Mouse (Mus musculus) hindbrain, embryonic 14.5 days (tissue): ENCODE measurements at regions not wholly inside any gene's neighbourhood (a gene's known extent, or its start where the extent isn't known, plus 50 kb on each side); places are given as distances from the start of the nearest gene placed in this dataset.

Source experiments
- ATAC-seq: fragments of 200-750 bp; cut with Nextera tagmentation; 2 replicates; pipeline ENCODE4 v1.8.0; 2017; ENCODE audit warnings: moderate number of reproducible peaks, mild to moderate bottlenecking, moderate TSS enrichment, moderate library complexity; ENCODE audit not compliant: low FRiP score
- DNase-seq: peaks from one replicate; pipeline ENCODE4 v3.0.0-alpha.2; 2015; ENCODE audit warnings: low spot score
- H3K27ac ChIP-seq: fragments of 300-500 bp; sonication (generic); 2 replicates; pipeline ENCODE4 v1.5.1; 2014; ENCODE audit warnings: mild to moderate bottlenecking, moderate library complexity
- H3K27me3 ChIP-seq: fragments of 300-500 bp; sonication (generic); 2 replicates; pipeline ENCODE4 v1.6.1; 2014; ENCODE audit warnings: mild to moderate bottlenecking, low read length, mixed read lengths; ENCODE audit not compliant: control insufficient read depth, insufficient read depth
- H3K36me3 ChIP-seq: fragments of 300-500 bp; sonication (generic); replicated peaks from 2 replicates; pipeline ENCODE4 v1.6.1; 2014; ENCODE audit not compliant: control insufficient read depth, insufficient read depth
- H3K4me1 ChIP-seq: fragments of 300-500 bp; sonication (generic); replicated peaks from 2 replicates; pipeline ENCODE4 v1.6.1; 2014; ENCODE audit warnings: antibody characterized with exemption, low read length, mixed read lengths; ENCODE audit not compliant: control insufficient read depth, insufficient read depth
- H3K4me2 ChIP-seq: fragments of 300-500 bp; sonication (generic); replicated peaks from 2 replicates; pipeline ENCODE4 v1.6.1; 2014; ENCODE audit warnings: mild to moderate bottlenecking, moderate library complexity
- H3K4me3 ChIP-seq: fragments of 300-500 bp; sonication (generic); replicated peaks from 2 replicates; pipeline ENCODE4 v1.5.1; 2014; ENCODE audit warnings: mild to moderate bottlenecking, low read length
- H3K9ac ChIP-seq: fragments of 300-500 bp; sonication (generic); 2 replicates; pipeline ENCODE4 v1.6.1; 2014
- H3K9me3 ChIP-seq: fragments of 300-500 bp; sonication (generic); 2 replicates; pipeline ENCODE4 v1.6.1; 2016; ENCODE audit warnings: low read length; ENCODE audit not compliant: control insufficient read depth
- WGBS: fragments of 180-500 bp; shearing (Covaris S2); extraction: QIAGEN DNeasy Blood & Tissue Kit; methylation state at CpG from one replicate; pipeline ENCODE4 v1.1.7; 2014; 5-methylcytosine and 5-hydroxymethylcytosine counted together

GRCm38 (mm10) chr17:45830324-45830723, 96.7 kb upstream of the 1600014C23Rik start:
- H3K9me3 ChIP-seq, result peaks cover 13% of the 10 kb centered on the region; the same call in 1 of the 2 replicates
- no peak for DNase-seq
- H3K27ac ChIP-seq, result no peak overlapping the region
- no peak for ATAC-seq
- no peak overlapping the region for H3K4me2 ChIP-seq
- H3K4me1 ChIP-seq, result 0 out of 2 replicates have a peak, but pooled peaks cover 3% of the 10 kb centered on the region
- 84% methylated on average over 5 of the region's 5 CpGs for WGBS
- H3K36me3 ChIP-seq, result no peaks in the 10 kb centered on the region
- H3K4me3 ChIP-seq, result no peak overlapping the region
- no peaks in the 10 kb centered on the region for H3K27me3 ChIP-seq
- no peak overlapping the region for H3K9ac ChIP-seq

GRCm38 (mm10) chr17:45829571-45829970, 95.9 kb upstream of the 1600014C23Rik start:
- Histone ChIP-seq H3K4me3 (no peak overlapping the region), H3K4me1 (0 out of 2 replicates have a peak, but pooled peaks cover under 1% of the 10 kb centered on the region), H3K4me2 (no peak overlapping the region), H3K27ac (no peak overlapping the region), H3K27me3 (no peaks in the 10 kb centered on the region), H3K9ac (no peak overlapping the region), H3K36me3 (no peaks in the 10 kb centered on the region), H3K9me3 (peaks cover 13% of the 10 kb centered on the region; the same call in 1 of the 2 replicates)
- 91% methylated on average over 9 of the region's 9 CpGs for WGBS
- ATAC-seq, result no peak
- no peak for DNase-seq

- no peak overlapping the region for H3K4me3 ChIP-seq
- H3K4me2 ChIP-seq, result no peak overlapping the region
- no peaks in the 10 kb centered on the region for H3K27me3 ChIP-seq
- no peak for DNase-seq
- H3K27ac ChIP-seq, result no peak overlapping the region
- H3K9ac ChIP-seq, result no peak overlapping the region
- H3K36me3 ChIP-seq, result no peaks in the 10 kb centered on the region
- peaks cover 13% of the 10 kb centered on the region; the same call in 1 of the 2 replicates for H3K9me3 ChIP-seq
- ATAC-seq, result no peak
- H3K4me1 ChIP-seq, result no peaks in the 10 kb centered on the region
- 73% methylated on average over 11 of the region's 11 CpGs for WGBS
Measured at GRCm38 (mm10) chr17:45828843-45829242, 95.2 kb upstream of the 1600014C23Rik start.

- H3K27me3 ChIP-seq, result no peaks in the 10 kb centered on the region
- WGBS, result 90% methylated on average over 9 of the region's 9 CpGs
- no peak overlapping the region for H3K4me3 ChIP-seq
- no peak overlapping the region for H3K4me2 ChIP-seq
- H3K4me1 ChIP-seq, result no peaks in the 10 kb centered on the region
- H3K27ac ChIP-seq, result no peak overlapping the region
- no peaks in the 10 kb centered on the region for H3K36me3 ChIP-seq
- H3K9me3 ChIP-seq, result peaks cover 13% of the 10 kb centered on the region; the same call in 1 of the 2 replicates
- DNase-seq, result no peak
- H3K9ac ChIP-seq, result no peak overlapping the region
- no peak for ATAC-seq
Measured at GRCm38 (mm10) chr17:45828284-45828824, 94.7 kb upstream of the 1600014C23Rik start.

GRCm38 (mm10) chr17:45824977-45825376, 91.3 kb upstream of the 1600014C23Rik start:
- H3K9ac ChIP-seq, result no peak overlapping the region
- H3K9me3 ChIP-seq, result no peaks in the 10 kb centered on the region
- no peaks in the 10 kb centered on the region for H3K4me1 ChIP-seq
- no peak for DNase-seq
- H3K27me3 ChIP-seq, result no peaks in the 10 kb centered on the region
- H3K4me2 ChIP-seq, result no peak overlapping the region
- ATAC-seq, result no peak
- 65% methylated on average over 8 of the region's 8 CpGs for WGBS
- no peaks in the 10 kb centered on the region for H3K36me3 ChIP-seq
- no peak overlapping the region for H3K4me3 ChIP-seq
- no peak overlapping the region for H3K27ac ChIP-seq

- no peaks in the 10 kb centered on the region for H3K36me3 ChIP-seq
- no peaks in the 10 kb centered on the region for H3K4me1 ChIP-seq
- H3K27ac ChIP-seq, result no peak overlapping the region
- ATAC-seq (no peak), DNase-seq (no peak)
- H3K27me3 ChIP-seq, result no peaks in the 10 kb centered on the region
- H3K9me3 ChIP-seq, result no peaks in the 10 kb centered on the region
- 86% methylated on average over 5 of the region's 5 CpGs for WGBS
- H3K4me3 ChIP-seq, result no peak overlapping the region
- H3K9ac ChIP-seq, result no peak overlapping the region
- H3K4me2 ChIP-seq, result no peak overlapping the region
Measured at GRCm38 (mm10) chr17:45823501-45823900, 89.9 kb upstream of the 1600014C23Rik start.

GRCm38 (mm10) chr17:45822427-45822826, 88.8 kb upstream of the 1600014C23Rik start:
- H3K9me3 ChIP-seq, result no peaks in the 10 kb centered on the region
- H3K4me3 ChIP-seq, result no peak overlapping the region
- WGBS, result 91% methylated on average over 17 of the region's 17 CpGs
- no peak overlapping the region for H3K27ac ChIP-seq
- H3K4me2 ChIP-seq, result no peak overlapping the region
- ATAC-seq (no peak), DNase-seq (no peak)
- no peaks in the 10 kb centered on the region for H3K27me3 ChIP-seq
- H3K36me3 ChIP-seq, result no peaks in the 10 kb centered on the region
- no peak overlapping the region for H3K9ac ChIP-seq
- H3K4me1 ChIP-seq, result no peaks in the 10 kb centered on the region

GRCm38 (mm10) chr17:45821356-45821755, 87.7 kb upstream of the 1600014C23Rik start:
- no peak overlapping the region for H3K9ac ChIP-seq
- H3K9me3 ChIP-seq, result no peaks in the 10 kb centered on the region
- DNase-seq, result no peak
- no peaks in the 10 kb centered on the region for H3K36me3 ChIP-seq
- H3K27ac ChIP-seq, result no peak overlapping the region
- H3K4me2 ChIP-seq, result no peak overlapping the region
- H3K4me1 ChIP-seq, result no peaks in the 10 kb centered on the region
- ATAC-seq, result no peak
- no peaks in the 10 kb centered on the region for H3K27me3 ChIP-seq
- WGBS, result 89% methylated on average over 7 of the region's 7 CpGs
- H3K4me3 ChIP-seq, result no peak overlapping the region

GRCm38 (mm10) chr17:45819143-45819542, 85.5 kb upstream of the 1600014C23Rik start:
- Histone ChIP-seq H3K9ac (no peak overlapping the region), H3K4me1 (no peaks in the 10 kb centered on the region), H3K27me3 (no peaks in the 10 kb centered on the region), H3K9me3 (no peaks in the 10 kb centered on the region), H3K4me3 (no peak overlapping the region), H3K4me2 (no peak overlapping the region), H3K27ac (no peak overlapping the region), H3K36me3 (no peaks in the 10 kb centered on the region)
- DNase-seq (no peak), ATAC-seq (no peak)
- 91% methylated on average over 8 of the region's 8 CpGs for WGBS

- ATAC-seq (no peak), DNase-seq (no peak)
- H3K4me2 ChIP-seq, result no peak overlapping the region
- 87% methylated on average over 3 of the region's 3 CpGs for WGBS
- no peak overlapping the region for H3K4me3 ChIP-seq
- no peaks in the 10 kb centered on the region for H3K9me3 ChIP-seq
- no peaks in the 10 kb centered on the region for H3K27me3 ChIP-seq
- H3K36me3 ChIP-seq, result no peaks in the 10 kb centered on the region
- no peaks in the 10 kb centered on the region for H3K4me1 ChIP-seq
- no peak overlapping the region for H3K9ac ChIP-seq
- H3K27ac ChIP-seq, result no peak overlapping the region
Measured at GRCm38 (mm10) chr17:45816566-45816965, 82.9 kb upstream of the 1600014C23Rik start.
